Mouse (Mus musculus) C2C12 (cell line): ENCODE data around the gene Lef1.

Source experiments
- CTCF ChIP-seq: IDR thresholded peaks from one replicate; pipeline ENCODE4 v1.5.1; 2011; ENCODE audit not compliant: control insufficient read depth, insufficient read depth, insufficient read length
- FOSL1 ChIP-seq: IDR thresholded peaks from one replicate; pipeline ENCODE4 v1.8.0; 2011; ENCODE audit warnings: mild to moderate bottlenecking, low read length; ENCODE audit not compliant: poor library complexity, insufficient read depth, severe bottlenecking
- MAX ChIP-seq: IDR thresholded peaks from one replicate; pipeline ENCODE4 v1.6.1; 2011; ENCODE audit warnings: mild to moderate bottlenecking, control low read depth
- MYOD1 ChIP-seq: IDR thresholded peaks from one replicate; pipeline ENCODE4 v1.6.1; 2011; ENCODE audit warnings: low read depth; ENCODE audit not compliant: control insufficient read depth, insufficient read length
- MYOG ChIP-seq: IDR thresholded peaks from one replicate; pipeline ENCODE4 v1.6.1; 2011; ENCODE audit not compliant: control insufficient read depth, insufficient read length; ENCODE audit errors: extremely low read depth
- USF1 ChIP-seq: IDR thresholded peaks from one replicate; pipeline ENCODE4 v1.6.1; 2011; ENCODE audit warnings: low read depth, mild to moderate bottlenecking, control low read depth, moderate library complexity

- no peak for TF ChIP-seq CTCF
- no peak for TF ChIP-seq MYOG
- TF ChIP-seq MAX = no peak
- no peak for TF ChIP-seq FOSL1
- no peak for TF ChIP-seq USF1
- TF ChIP-seq MYOD1 = no peak
Observed at GRCm38 (mm10) chr3:131159881-131160615, 49.8 kb downstream of the Lef1 start.
